Comparison of ENCODE assay signal across 21 mouse cellular contexts in the genomic region with DNA sequence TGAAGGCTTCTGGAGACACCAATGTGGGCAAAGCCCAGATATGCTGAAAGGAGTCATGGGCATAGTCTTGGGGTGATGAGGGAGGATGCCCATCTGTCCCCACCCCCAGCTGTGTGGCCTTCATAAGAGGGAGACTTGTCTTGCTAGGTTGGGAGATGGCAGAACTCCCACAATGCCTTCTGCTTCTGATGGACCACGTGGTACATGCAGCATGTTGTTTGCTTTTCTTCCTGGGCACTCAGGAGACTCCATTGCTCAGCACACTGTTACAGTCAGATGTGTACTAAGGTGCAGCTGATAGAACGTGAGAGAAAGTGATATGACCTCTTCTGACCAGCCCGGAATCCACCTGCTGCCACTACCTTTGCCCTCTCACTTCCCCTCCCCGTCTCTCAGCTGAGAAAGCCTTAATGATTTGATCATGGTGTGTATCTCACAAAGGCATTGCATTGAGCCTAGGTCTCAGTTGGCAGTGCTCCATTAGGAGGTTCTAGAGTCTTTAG. TPM values are rescaled to one million over a fixed set of nuclear protein-coding genes. Genes with fewer than 3 reads are reported as not detected.
DNase-seq lines count a peak whose midpoint lies in the region; ATAC-seq and TF ChIP-seq lines count a peak whose summit lies in the region.
"Had no signal": no experiment of that assay in that cellular context is flagged by ENCODE, and none has a peak within 500 bp of the region (broad histone marks: within the 10 kb centered on the region; RNA-seq: fewer than 3 reads in every experiment).

No protein-coding gene starts in this region.

- 42% methylated on average over 4 of the region's 4 CpGs for WGBS in intestine, postnatal 0 days
- 58% methylated on average over 4 of the region's 4 CpGs for WGBS in intestine, embryonic 15.5 days
- WGBS in embryonic facial prominence, embryonic 10.5 days = 77% methylated on average over 4 of the region's 4 CpGs

- TF ChIP-seq EP300 in MEL (IDR thresholded peaks at IDR 0.05; ENCODE audit: low read depth in 1 of 2, low read length in 2 of 2) = 0 out of 4 replicates have a peak, but pooled peaks of 1 of the 2 experiments have one; percentile 10

- H3K9me3 ChIP-seq in intestine, postnatal 0 days (ENCODE audit: control insufficient read depth) = no peaks in the 10 kb centered on the region
- H3K9me3 ChIP-seq in intestine, embryonic 15.5 days = no peaks in the 10 kb centered on the region
- H3K9me3 ChIP-seq in MEL (replicated peaks; ENCODE audit: insufficient read depth, low read length) = no peaks in the 10 kb centered on the region
- H3K9me3 ChIP-seq in embryonic facial prominence, embryonic 10.5 days = no peaks in the 10 kb centered on the region
- H3K9me3 ChIP-seq: embryonic facial prominence, embryonic 13.5 days; embryonic facial prominence, embryonic 15.5 days; forebrain, embryonic 10.5 days; forebrain, embryonic 13.5 days; forebrain, embryonic 15.5 days; G1E had no signal

- no peak overlapping the region for H3K9ac ChIP-seq in intestine, postnatal 0 days (ENCODE audit: low read depth, low read length)
- H3K9ac ChIP-seq in intestine, embryonic 15.5 days = no peak overlapping the region
- H3K9ac ChIP-seq in MEL (ENCODE audit: control insufficient read depth, low read depth, low read length, poor library complexity, severe bottlenecking) = no peak overlapping the region
- H3K9ac ChIP-seq: embryonic facial prominence, embryonic 13.5 days; embryonic facial prominence, embryonic 15.5 days; forebrain, embryonic 13.5 days; forebrain, embryonic 15.5 days; forebrain, postnatal 0 days had no signal

- no peak overlapping the region for H3K4me3 ChIP-seq in intestine, postnatal 0 days (ENCODE audit: low read depth, low read length)
- no peak overlapping the region for H3K4me3 ChIP-seq in intestine, embryonic 15.5 days (replicated peaks)
- no peak overlapping the region for H3K4me3 ChIP-seq in MEL (ENCODE audit: control insufficient read depth in 1 of 2, insufficient read depth in 1 of 2, low read depth in 2 of 2, low read length in 2 of 2)
- no peak overlapping the region for H3K4me3 ChIP-seq in embryonic facial prominence, embryonic 10.5 days
- H3K4me3 ChIP-seq: embryonic facial prominence, embryonic 13.5 days; embryonic facial prominence, embryonic 15.5 days; erythroblast, embryonic 14.5 days; forebrain, embryonic 10.5 days; forebrain, embryonic 13.5 days; forebrain, embryonic 15.5 days had no signal

- no peak for TF ChIP-seq RAD21 in MEL (IDR thresholded peaks at IDR 0.05; ENCODE audit: low read depth, low read length)

- no peak overlapping the region for H3K4me2 ChIP-seq in intestine, postnatal 0 days (replicated peaks; ENCODE audit: low read depth)
- no peak overlapping the region for H3K4me2 ChIP-seq in intestine, embryonic 15.5 days (replicated peaks)
- H3K4me2 ChIP-seq: embryonic facial prominence, embryonic 13.5 days; embryonic facial prominence, embryonic 15.5 days; forebrain, embryonic 13.5 days; forebrain, embryonic 15.5 days had no signal

- H3K27me3 ChIP-seq in intestine, postnatal 0 days (replicated peaks; ENCODE audit: control insufficient read depth, insufficient read depth, low read length) = no peaks in the 10 kb centered on the region
- no peaks in the 10 kb centered on the region for H3K27me3 ChIP-seq in intestine, embryonic 15.5 days (replicated peaks)
- no peaks in the 10 kb centered on the region; a peak in 1 of 4 replicates for H3K27me3 ChIP-seq in MEL (ENCODE audit: control insufficient read depth in 1 of 2, insufficient read depth in 2 of 2, low read length in 2 of 2)
- no peaks in the 10 kb centered on the region for H3K27me3 ChIP-seq in embryonic facial prominence, embryonic 10.5 days (replicated peaks; ENCODE audit: low read depth, poor library complexity, severe bottlenecking)
- H3K27me3 ChIP-seq: embryonic facial prominence, embryonic 13.5 days; embryonic facial prominence, embryonic 15.5 days; forebrain, embryonic 15.5 days had no signal

- no peak overlapping the region for H3K27ac ChIP-seq in intestine, postnatal 0 days (ENCODE audit: low read depth, low read length)
- H3K27ac ChIP-seq in intestine, embryonic 15.5 days = no peak overlapping the region
- H3K27ac ChIP-seq in MEL (ENCODE audit: control insufficient read depth, low read depth, low read length) = no peak overlapping the region
- no peak overlapping the region for H3K27ac ChIP-seq in embryonic facial prominence, embryonic 10.5 days (replicated peaks)
- H3K27ac ChIP-seq: embryonic facial prominence, embryonic 13.5 days; embryonic facial prominence, embryonic 15.5 days; forebrain, embryonic 10.5 days; forebrain, embryonic 13.5 days; forebrain, embryonic 15.5 days had no signal

- no peak for TF ChIP-seq CTCF in intestine, postnatal 0 days (IDR thresholded peaks at IDR 0.05; ENCODE audit: low read depth)
- no peak for TF ChIP-seq CTCF in MEL (IDR thresholded peaks at IDR 0.05 in 2 of 3, conservative IDR thresholded peaks at IDR 0.05 in 1 of 3; ENCODE audit: control insufficient read depth in 1 of 3, insufficient read depth in 1 of 3, low read depth in 2 of 3, low read length in 3 of 3, poor library complexity in 1 of 3, severe bottlenecking in 1 of 3)

- H3K36me3 ChIP-seq in intestine, postnatal 0 days (ENCODE audit: control insufficient read depth, insufficient read depth) = no peaks in the 10 kb centered on the region
- H3K36me3 ChIP-seq in intestine, embryonic 15.5 days = no peaks in the 10 kb centered on the region
- H3K36me3 ChIP-seq in MEL (ENCODE audit: control insufficient read depth in 1 of 2, insufficient read depth in 2 of 2, low read length in 2 of 2) = no peaks in the 10 kb centered on the region
- no peaks in the 10 kb centered on the region for H3K36me3 ChIP-seq in embryonic facial prominence, embryonic 10.5 days (replicated peaks)
- H3K36me3 ChIP-seq: embryonic facial prominence, embryonic 13.5 days; embryonic facial prominence, embryonic 15.5 days; forebrain, embryonic 10.5 days; forebrain, embryonic 15.5 days; G1E had no signal

- peak; percentile 31 for DNase-seq in MEL (ENCODE audit: low read depth, low spot score)
- no peak for DNase-seq in embryonic facial prominence, embryonic 10.5 days (ENCODE audit: low spot score)
- no peak for DNase-seq in adrenal gland, postnatal 10 days
- DNase-seq: adrenal gland, adult 2 months; adrenal gland, postnatal 14 days; adrenal gland, postnatal 36 days; cerebellum, adult 11-12 months; cerebellum, adult 2 months; cerebellum, adult 9-10 months; cerebellum, postnatal 10 days; cerebellum, postnatal 25 days; forebrain, postnatal 0 days had no signal

- H3K4me1 ChIP-seq in intestine, postnatal 0 days (replicated peaks; ENCODE audit: control insufficient read depth, insufficient read depth, low read length) = no peaks in the 10 kb centered on the region
- no peaks in the 10 kb centered on the region for H3K4me1 ChIP-seq in intestine, embryonic 15.5 days (replicated peaks)
- peaks cover 4 to 14% of the 10 kb centered on the region in 2 experiments; a peak in 2 of 4 replicates for H3K4me1 ChIP-seq in MEL (ENCODE audit: control insufficient read depth in 1 of 2, insufficient read depth in 2 of 2, low read length in 2 of 2)
- H3K4me1 ChIP-seq in embryonic facial prominence, embryonic 10.5 days = peaks cover 10% of the 10 kb centered on the region
- H3K4me1 ChIP-seq: forebrain, embryonic 10.5 days; forebrain, embryonic 13.5 days; forebrain, embryonic 15.5 days had no signal

- H3K79me2 ChIP-seq in MEL (ENCODE audit: control insufficient read depth, insufficient read depth, low read length, poor library complexity) = no peaks in the 10 kb centered on the region

- peak; percentile 68 for ATAC-seq in intestine, postnatal 0 days
- no peak for ATAC-seq in intestine, embryonic 15.5 days
- ATAC-seq: forebrain, embryonic 13.5 days; forebrain, embryonic 15.5 days; forebrain, postnatal 0 days had no signal

- TF ChIP-seq POLR2A in MEL (IDR thresholded peaks at IDR 0.05; ENCODE audit: control insufficient read depth in 1 of 2, insufficient read depth in 1 of 2, low read depth in 1 of 2, low read length in 2 of 2, poor library complexity in 1 of 2) = no peak

TF ChIP-seq in MEL, 35 proteins besides CTCF, POLR2A, EP300 and RAD21 (continues in another document):
- TF ChIP-seq ETS1 (IDR thresholded peaks at IDR 0.05; ENCODE audit: low read depth, low read length) (peak; percentile 26; the same call in 1 of the 2 replicates), SMC3 (IDR thresholded peaks at IDR 0.05; ENCODE audit: low read depth, low read length) (no peak), BHLHE40 (IDR thresholded peaks at IDR 0.05; ENCODE audit: borderline replicate concordance, low read depth, low read length) (no peak), TCF12 (IDR thresholded peaks at IDR 0.05; ENCODE audit: low read depth, low read length) (no peak), MXI1 (IDR thresholded peaks at IDR 0.05; ENCODE audit: low read depth, low read length) (no peak), KAT2A (conservative IDR thresholded peaks at IDR 0.05; ENCODE audit: low read depth, low read length) (no peak), MAZ (IDR thresholded peaks at IDR 0.05; ENCODE audit: low read depth, low read length) (no peak), MAX (IDR thresholded peaks at IDR 0.05; ENCODE audit: low read length) (peak; percentile 80), MYB (IDR thresholded peaks at IDR 0.05; ENCODE audit: low read depth, low read length) (no peak), USF2 (IDR thresholded peaks at IDR 0.05; ENCODE audit: borderline replicate concordance in 1 of 2, insufficient read depth in 1 of 2, low read depth in 1 of 2, low read length in 2 of 2) (0 out of 4 replicates have a peak, but pooled peaks of 1 of the 2 experiments have one; percentile 38)

RNA-seq across cellular contexts. Expression of a gene that starts 15.3 kb away (rescaled TPM):
- 4.2 and 5.0 TPM in 2 replicates for polyA plus RNA-seq in intestine, postnatal 0 days (2015; fragmentation: Nextera tagmentation; extraction: Ambion mirVana)
- polyA plus RNA-seq in intestine, embryonic 15.5 days (2015; fragmentation: Nextera tagmentation; extraction: Ambion mirVana) = 8.2 and 8.8 TPM in 2 replicates
- 20.0 and 27.9 TPM in 2 replicates for total RNA-seq in MEL (2012; rRNA removed)
- polyA plus RNA-seq in MEL (2012; ENCODE audit: insufficient read depth in 1 of 2, insufficient read length in 2 of 2, low read depth in 1 of 2, low replicate concordance in 2 of 2, missing spikeins in 1 of 2) = 10 to 100 TPM in 1 of 2 experiments, not detected in 1; 26.1 TPM
- 7.8 and 8.7 TPM in 2 replicates for polyA plus RNA-seq in embryonic facial prominence, embryonic 10.5 days (2016; fragmentation: Nextera tagmentation; extraction: Ambion mirVana)
- total RNA-seq in adrenal gland, postnatal 10 days (2021) = 100 to 1,000 TPM in 1 of 2 experiments, 10 to 100 TPM in 1; 57.5 to 102 TPM

RNA-seq across cellular contexts. Expression of a gene that starts 43.3 kb away (rescaled TPM):
- polyA plus RNA-seq in intestine, postnatal 0 days (2015; fragmentation: Nextera tagmentation; extraction: Ambion mirVana) = 10.1 and 10.6 TPM in 2 replicates
- polyA plus RNA-seq in intestine, embryonic 15.5 days (2015; fragmentation: Nextera tagmentation; extraction: Ambion mirVana) = 18.2 and 18.5 TPM in 2 replicates
- 25.0 and 26.3 TPM in 2 replicates for total RNA-seq in MEL (2012; rRNA removed)
- 100 to 1,000 TPM in 1 of 2 experiments, 10 to 100 TPM in 1; 56.7 to 101 TPM for polyA plus RNA-seq in MEL (2012; ENCODE audit: insufficient read depth in 1 of 2, insufficient read length in 2 of 2, low read depth in 1 of 2, low replicate concordance in 2 of 2, missing spikeins in 1 of 2)
- polyA plus RNA-seq in embryonic facial prominence, embryonic 10.5 days (2016; fragmentation: Nextera tagmentation; extraction: Ambion mirVana) = 31.0 and 33.8 TPM in 2 replicates
- 10 to 100 TPM; 34.8 to 53.0 TPM for total RNA-seq in adrenal gland, postnatal 10 days (2021)
